Mouse (Mus musculus) urinary bladder, postnatal 10 days (tissue): ENCODE results near the gene Slc12a4.
"Not testable (repeated sequence)": the region's sequence is repeated elsewhere in the genome, so short reads cannot be mapped to it uniquely, and the experiment has no call there.

Experiments
- DNase-seq: peaks from one replicate; pipeline ENCODE4 v3.0.0; 2022; ENCODE audit warnings: low spot score

Slc12a4 gene

DNA sequence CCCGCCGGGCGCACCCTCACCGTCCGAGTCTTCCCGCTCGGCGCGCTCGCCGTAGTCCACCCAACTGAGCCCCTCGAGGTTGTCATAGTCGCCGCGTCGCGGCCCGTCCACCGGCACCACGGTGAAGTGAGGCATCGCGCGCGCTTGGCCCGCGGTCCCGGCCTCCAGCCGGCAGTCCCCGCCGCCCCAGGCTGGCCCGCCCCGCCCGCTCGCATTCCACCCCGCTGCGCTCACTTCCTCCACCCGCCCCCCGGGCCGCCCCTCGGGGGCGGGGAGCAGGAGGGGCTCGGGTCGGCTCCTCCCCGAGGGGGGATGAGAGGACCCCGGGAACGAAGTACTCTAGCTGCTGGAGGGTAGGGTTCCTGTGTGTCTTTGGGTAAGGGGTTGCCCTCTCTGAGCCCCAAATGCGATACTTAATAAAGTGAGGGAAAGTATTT, at the start of gene Slc12a4:
TSS of gene Slc12a4 (minus strand) at position 193 of the 437 bp plus-strand sequence.
- DNase-seq = peak; percentile 47

DNA sequence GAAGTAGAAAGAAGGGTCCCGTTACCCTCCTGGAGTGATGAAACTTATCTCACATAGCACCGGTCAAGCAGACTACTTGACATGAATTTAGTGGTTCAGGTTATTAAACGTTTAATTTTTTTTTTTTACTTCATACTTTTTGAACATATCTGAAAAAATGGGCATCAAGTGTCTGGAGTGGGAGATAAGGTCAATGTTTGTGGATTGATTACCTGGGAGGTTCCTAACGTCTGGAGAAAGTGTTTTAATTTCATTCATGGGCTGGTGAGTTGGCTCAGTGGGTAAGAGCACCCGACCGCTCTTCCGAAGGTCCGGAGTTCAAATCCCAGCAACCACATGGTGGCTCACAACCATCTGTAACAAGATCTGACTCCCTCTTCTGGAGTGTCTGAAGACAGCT, 46.3 kb upstream of the Slc12a4 start:
- DNase-seq = not testable (repeated sequence)

DNA sequence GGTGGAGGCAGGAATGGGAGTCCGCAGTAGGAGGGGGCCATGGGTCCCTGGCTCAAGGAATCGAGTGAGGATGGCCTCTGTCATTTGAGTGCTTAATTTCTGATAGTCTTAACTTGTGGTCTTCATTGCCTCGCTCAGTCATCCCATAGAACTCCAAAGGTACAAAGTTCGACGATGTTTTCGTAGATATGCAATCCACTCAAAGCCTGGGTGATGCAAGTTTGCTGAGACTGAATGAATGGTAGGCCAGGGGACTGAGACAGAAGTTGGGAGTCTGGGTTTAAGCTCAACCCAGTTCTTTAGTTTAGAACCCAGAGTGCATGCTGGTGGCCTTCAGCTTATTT, 45.7 kb upstream of the Slc12a4 start, which contains the start of gene Ddx28:
TSS of gene Ddx28 (minus strand) at position 240 of the 344 bp plus-strand sequence.
- DNase-seq = no peak

DNA sequence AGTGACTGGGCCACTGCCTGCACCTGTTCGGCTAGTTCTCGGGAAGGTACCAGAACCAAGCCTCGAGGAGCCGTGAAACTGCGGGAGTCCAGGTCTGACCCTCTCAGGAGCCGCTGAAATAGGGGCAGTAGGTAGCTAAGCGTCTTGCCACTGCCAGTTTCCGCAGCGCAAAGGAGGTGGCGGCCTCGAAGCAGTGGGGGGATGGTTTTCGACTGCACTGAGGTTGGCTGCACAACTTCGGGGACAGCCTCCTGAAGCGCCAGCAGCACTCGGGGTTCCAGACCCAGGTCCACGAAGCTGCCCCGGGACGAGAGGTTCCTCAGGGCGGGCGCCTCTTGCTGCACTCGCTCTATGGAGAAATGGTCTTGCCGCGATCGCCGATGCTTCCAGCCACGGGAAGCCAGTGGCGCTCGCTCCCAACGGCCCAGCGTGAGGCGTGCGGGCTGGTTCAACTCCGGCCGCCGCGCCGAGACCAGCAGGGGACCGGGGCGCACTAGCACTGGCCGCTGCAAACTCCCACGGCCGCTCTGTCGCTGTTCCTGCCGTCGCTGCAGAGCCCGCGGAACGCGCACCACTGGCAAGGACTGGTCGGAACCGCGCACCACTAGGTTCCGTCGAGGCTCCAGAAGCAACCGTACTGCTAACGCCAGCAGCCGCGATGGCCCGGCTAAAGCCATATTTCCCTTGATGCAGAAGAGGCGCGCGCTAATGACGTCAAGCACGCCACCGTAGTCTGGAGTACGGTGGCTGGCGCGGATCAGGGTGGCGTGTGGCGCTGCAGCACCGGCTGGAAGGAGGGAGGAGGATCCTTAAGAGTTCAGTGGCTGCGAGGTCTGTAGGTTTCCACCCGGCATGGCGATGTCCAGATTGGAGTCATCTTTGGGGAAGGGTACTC, 45.1 kb upstream of the Slc12a4 start:
- DNase-seq = peak; percentile 72

DNA sequence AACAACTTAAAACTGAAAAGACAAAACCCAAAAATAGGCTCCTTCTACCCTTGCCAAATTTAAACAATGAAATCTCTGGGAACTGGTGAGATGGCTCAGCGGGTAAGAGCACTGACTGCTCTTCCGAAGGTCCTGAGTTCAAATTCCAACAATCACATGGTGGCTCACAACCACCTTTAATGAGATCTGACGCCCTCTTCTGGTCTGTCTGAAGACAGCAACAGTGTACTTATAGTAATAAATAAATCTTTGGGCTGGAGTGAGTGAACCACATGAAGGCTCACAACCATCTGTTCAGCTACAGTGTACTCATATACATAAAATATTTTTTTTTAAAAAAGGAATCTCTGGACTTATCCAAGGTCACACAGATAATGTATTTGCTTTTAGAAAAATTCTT, 42.0 kb upstream of the Slc12a4 start:
- not testable (repeated sequence) for DNase-seq

DNA sequence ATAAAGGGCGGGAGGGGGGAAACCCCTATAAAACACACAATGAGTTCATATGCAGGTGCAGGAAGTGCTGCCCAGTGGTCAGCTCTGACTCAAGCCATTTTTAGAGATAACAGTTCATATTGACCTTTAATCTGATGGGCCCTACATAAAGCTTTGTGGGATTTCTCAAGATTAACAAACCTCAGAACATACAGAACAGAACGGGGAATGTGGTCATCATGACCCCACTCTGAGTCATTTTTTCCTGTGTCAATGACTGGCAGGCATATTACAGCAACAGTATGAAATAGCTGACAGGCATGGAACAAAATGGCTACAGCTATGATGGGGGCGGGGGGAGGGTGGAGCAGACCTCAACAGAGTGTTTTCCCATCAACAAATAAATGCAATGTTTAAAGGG, 41.2 kb upstream of the Slc12a4 start:
- DNase-seq = no peak

DNA sequence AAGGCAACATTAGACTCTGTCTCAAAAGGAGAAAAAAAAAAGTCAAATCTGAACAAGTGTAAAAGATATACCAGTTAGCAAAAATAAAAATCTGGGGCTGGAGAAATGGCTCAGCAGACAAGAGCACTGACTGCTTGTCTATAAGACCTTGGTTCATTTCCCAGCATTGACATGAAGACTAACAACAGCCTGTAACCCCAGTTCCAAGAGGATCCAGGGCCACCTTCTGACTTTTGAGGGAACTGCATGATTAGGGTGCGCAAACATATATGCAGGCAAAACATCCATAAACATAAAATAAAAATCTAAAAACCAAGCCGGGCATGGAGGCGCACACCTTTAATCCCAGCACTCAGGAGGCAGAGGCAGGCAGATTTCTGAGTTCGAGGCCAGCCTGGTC, 40.5 kb upstream of the Slc12a4 start:
- DNase-seq = no peak

DNA sequence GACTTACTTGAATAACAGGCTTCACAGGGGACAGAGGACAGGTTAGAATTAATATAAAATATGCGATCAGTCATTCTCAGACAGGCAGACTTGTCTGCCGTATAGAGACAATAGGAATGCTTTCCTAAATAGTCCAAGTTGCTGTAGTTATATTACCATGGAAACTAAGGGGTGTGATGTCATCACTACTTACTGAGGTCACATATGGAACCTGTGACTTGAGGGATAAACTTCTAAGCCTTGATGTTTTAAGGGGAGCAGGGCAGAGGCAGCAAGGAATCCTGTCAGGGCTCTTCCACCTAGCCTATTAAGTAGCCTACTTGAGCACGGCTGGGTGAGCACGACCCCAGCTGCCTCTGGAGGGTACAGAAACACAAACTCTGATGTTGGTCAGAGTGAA, 40.0 kb upstream of the Slc12a4 start, which contains the start of gene Dpep2nb:
TSS of gene Dpep2nb (minus strand) at position 101 of the 400 bp plus-strand sequence.
- DNase-seq = no peak

DNA sequence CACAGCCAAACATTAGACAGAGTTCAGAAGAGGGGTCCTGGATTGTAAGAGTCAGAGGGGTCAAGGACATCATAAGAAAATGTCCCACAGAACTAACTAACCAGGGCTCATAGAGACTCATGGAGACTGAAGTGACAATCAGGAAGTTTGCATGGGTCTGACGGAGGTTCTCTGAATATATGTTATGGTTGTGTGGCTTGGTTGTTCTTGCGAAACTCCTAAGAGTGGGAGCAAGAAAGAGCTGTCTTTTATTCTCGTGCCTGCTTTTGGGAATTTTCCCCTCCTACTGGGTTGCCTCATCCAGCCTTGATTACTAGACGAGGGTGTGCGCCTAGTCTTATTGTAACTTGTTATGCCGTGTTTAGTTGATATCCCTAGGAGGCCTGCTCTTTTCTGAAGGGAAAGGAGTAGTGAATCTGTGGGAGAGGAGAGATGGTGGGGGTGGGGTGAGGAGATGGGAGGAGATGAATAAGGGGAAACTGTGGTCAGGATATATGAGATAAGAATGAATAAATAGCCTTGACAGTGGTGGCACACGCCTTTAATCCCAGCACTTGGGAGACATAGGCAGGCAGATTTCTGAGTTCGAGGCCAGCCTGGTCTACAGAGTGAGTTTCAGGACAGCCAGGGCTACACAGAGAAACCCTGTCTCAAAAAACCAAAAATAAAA, 38.8 kb upstream of the Slc12a4 start:
- no peak for DNase-seq

DNA sequence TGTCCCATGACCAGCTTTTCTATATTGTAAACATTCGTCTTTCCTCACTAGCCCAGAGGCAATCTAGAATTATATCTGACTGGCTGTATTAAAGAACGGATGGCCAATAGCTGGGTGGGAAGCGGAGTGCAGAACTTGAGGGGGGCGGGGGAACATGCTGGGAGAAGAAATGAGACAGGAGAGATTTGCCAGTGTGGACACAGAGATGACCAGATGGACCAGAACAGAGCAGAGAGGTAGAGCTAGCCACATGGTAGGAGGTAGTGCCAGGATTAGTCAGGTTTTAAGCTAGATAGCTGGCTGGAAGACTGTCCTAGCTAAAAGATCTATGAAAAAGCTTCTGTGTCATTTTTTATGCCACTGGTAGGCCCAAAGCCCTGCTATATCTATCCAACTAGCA, 36.0 kb upstream of the Slc12a4 start:
- DNase-seq = no peak

DNA sequence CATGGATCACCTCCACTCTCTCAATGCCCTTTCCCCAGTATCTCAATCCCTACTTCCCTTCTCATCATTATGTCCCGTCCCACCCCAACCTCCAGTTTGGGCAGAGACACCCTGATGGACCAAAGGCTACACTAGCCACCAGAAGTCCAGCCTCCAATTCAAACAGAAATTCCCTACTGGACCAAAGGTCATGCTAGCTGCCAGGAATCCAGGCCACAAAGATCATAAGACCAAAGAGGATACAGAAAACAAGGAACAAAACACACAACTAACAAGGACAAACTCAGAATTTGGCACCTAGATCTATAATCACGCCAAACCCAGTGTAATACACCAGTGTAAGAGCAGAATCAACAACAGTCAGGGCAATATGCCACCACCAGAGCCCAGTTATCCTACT, 33.1 kb upstream of the Slc12a4 start:
- no peak for DNase-seq

DNA sequence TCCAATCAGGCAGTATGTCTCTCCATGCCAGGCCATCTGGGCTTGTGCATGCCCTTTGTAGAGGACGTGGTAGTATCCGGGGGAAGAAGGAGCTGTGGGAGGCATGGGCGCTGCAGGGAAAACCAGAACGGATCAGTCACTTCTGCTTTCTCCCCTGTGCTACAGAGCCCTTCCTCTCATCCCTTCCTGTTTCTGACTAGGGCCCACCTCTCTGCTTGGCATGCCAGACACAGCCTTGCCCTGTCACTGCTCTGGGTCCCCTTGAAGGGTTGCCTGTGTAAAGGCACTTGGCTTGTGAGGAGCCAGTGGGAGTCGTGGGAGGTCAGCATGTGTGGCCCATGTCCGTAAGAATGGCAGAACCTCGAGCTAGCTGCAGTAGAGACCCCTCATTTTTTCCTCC, 30.5 kb upstream of the Slc12a4 start:
- DNase-seq = no peak

DNA sequence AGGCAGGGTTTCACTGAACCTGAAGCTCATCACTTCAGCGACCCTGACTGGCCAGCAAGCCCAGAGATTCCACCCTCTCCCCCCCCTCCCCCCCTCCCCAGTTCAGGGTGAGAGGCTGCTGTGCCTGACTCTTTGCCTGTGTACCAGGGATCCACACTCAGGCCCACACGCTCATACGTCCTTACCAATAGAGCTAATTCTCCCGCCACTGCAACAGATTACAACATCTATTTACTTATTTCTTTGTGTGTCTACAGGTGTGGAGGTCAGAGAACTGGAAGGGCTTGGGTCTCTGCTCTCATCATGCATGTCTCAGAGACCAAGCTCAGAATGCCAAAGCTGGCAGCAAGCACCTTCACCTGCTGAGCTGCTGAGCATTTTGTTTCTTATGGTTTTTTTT, 27.3 kb upstream of the Slc12a4 start:
- DNase-seq = no peak

DNA sequence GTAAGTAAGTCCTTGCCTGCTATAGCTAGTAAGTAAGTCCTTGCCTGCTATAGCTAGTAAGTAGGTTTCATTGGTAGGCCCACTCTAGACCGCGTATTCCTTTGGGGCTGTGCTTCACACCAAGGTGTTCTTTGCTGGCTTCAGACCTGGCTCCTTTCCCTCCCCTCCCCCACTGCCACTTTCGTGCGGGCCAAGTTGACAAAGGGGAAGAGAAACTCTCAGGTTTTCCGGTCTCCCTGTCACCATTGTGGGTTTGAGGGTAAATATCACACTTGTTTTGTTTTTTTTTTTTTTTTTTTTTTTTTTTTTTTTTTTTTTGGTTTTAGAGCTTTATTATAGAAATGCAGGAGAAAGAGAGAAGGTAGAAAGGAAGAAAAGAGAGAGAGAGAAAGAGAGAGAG, 26.6 kb upstream of the Slc12a4 start:
- DNase-seq = no peak

DNA sequence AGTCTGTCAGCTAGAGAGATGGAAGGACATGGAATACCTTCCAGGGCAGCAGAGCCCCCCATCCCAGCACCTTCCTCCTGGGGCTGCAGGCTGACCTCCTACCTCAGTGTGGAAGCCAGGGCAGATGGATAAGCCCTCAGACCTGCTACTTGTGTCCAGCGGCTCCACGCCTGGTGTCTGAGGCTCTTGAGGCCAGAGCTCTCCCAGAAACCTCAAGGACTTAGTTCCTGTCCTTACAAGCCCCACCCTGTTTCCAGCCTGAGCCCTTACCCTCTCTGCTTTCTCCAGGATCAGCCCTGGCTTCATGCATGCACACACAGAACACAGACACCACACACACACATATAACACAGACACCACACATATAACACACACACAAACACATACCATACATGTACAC, 25.6 kb upstream of the Slc12a4 start:
- DNase-seq = no peak

DNA sequence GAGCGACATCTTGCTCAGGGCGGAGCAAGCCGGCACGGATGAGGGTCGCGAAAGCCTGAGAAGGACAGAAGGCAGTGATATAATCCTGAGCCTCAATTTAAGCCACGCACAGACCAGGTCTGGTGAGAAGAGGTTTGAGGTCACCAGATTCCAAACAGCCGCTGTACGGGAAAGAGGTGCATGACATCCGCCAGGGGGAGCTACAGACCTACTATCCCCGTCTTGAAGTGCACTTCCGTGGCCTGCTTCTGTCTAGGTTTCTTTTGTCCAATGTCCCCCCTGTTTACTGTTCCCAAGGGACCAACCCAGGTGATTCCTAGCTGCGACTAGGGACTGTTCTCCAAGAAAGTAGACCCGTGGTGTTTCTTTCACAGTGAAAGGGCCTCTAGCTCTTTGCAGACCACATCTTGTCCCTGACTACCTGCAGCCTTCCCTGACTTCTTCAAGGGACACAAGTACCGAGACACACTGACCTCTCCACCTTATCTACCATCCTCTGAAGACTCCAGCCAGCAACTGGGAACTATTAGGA, 25.0 kb upstream of the Slc12a4 start, which contains the start of gene Dus2:
TSS of gene Dus2 (plus strand) at position 482 of the 532 bp plus-strand sequence.
- DNase-seq = peak; percentile 56

DNA sequence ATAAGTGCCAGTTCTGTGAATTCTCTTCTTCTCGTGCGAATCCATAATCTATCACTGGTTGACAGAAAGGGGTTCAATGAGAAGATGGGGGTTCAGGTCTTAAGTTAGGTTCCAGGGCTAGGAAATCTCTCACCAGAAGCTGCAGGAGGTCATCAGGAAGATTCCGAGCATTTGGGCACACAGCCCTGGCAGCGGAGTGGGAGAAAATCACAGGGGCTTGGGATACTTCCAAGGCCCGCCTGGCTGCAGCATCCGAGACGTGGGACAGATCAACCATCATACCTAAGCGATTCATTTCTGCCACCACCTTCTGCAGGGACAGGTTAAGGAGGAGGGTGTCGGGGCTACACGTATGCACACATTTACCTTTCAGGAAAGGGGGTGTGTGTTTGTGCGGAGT, 22.6 kb upstream of the Slc12a4 start:
- no peak for DNase-seq

DNA sequence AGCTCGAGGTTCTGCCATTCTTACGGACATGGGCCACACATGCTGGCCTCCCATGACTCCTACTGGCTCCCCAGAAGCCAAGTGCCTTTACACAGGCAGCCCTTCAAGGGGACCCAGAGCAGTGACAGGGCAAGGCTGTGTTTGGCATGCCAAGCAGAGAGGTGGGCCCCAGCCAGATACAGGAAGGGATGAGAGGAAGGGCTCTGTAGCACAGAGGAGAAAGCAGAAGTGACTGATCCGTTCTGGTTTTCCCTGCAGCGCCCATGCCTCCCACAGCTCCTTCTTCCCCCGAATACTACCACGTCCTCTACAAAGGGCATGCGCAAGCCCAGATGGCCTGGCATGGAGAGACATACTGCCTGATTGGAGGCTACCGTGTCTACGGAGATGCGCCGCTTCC, 17.5 kb upstream of the Slc12a4 start:
- DNase-seq = not testable (repeated sequence)

DNA sequence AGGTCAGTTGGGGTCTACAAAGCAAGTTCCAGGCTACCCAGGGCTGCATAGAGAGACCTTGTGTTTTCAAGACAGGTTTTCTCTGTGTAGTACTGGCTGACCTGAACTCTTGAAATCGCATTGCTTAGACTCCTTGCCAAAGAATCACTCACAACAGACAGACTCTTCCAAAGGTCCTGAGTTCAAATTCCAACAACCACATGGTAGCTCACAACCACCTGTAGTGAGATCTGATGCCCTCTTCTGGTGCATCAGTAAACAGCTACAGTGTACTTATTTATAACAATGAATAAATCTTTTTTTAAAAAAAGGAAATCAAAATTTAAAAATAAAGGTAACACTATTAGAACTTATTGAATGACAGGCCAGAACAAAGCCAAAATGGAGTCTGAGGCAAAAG, 15.2 kb upstream of the Slc12a4 start:
- no peak for DNase-seq

DNA sequence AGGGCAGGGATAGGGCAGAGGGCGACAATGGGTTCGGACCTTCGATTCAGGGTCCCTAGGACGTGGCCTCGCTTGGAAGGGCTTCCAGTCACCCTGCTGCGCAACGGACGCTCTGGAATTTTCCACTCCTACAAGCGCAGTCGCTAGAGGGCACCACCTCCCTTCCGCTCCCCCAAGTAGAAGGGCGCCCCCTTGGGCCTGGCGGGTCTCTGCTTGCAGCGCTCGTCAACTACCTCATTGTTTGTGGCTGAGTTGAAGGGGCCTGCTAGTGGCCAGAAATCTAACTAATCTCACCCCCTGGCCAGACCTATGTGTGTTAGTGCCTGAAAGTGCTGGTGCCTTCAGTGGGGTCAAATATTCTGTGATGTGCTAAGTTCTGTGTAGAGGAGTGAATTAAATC, 13.4 kb upstream of the Slc12a4 start, which contains the start of gene Dpep3:
TSS of gene Dpep3 (minus strand) at position 105 of the 400 bp plus-strand sequence.
- no peak for DNase-seq

DNA sequence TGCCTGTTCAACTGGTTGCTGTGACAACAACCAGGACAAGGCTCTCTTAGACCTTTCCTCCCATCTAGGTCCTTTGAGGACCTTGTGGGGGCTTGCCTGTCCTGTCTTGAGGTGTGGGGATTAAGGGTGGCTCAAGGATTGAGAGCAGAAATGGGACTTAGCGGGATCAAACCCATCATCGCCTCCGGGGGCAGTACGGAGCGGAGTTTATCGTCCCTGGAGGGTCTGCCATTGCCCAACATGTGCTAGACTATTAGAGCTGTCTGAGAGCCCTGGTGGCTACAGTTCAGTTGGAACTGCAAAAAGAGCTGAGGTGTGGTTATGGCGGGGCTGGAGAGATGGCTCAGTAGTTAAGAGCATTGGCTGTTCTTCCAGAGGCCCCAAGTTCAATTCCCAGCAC, 9.5 kb upstream of the Slc12a4 start:
- DNase-seq = no peak

DNA sequence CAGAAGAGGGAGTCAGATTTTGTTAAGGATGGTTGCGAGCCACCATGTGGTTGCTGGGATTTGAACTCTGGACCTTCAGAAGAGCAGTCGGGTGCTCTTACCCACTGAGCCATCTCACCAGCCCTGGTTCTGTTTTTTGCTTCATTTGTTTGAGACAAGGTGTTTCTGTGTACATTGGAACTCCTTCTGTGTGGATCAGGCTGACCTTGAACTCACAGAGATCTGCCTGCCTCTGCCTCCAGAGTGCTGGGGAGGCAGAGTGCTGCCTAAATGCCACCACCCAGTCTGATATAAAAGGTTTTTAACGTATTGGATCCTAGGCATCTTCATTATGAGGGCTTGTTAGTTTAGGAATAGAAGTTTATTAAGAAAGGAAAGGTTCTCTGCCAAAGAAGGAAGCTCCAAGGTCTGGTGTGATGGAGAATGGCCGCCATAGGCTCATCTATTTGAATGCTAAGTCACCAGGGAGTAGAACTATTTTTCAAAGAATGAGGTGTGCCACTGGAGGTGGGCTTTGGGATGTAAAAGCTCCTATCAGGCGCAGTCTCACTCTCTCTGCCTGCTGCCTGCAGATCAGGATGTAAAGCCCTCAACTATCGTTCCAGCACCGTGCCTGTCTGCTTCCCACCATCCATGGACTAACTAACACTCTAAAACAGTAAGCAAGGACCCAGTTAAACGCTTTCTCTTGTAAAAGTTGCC, 5.3 kb upstream of the Slc12a4 start:
- no peak for DNase-seq
